16 mouse cellular contexts compared by ENCODE assay signal in genomic region chr13:57950091-57950490, GRCm38 (mm10). TPM values are rescaled to one million over a fixed set of nuclear protein-coding genes. Genes with fewer than 3 reads are reported as not detected.
DNase-seq lines count a peak whose midpoint lies in the region; ATAC-seq and TF ChIP-seq lines count a peak whose summit lies in the region.
"Had no signal": no experiment of that assay in that cellular context is flagged by ENCODE, and none has a peak within 500 bp of the region (broad histone marks: within the 10 kb centered on the region; RNA-seq: fewer than 3 reads in every experiment).

No protein-coding gene starts in this region.

- TF ChIP-seq CTCF in cortical plate, adult 2 months (IDR thresholded peaks at IDR 0.05; ENCODE audit: extremely low read depth, insufficient read depth, low read length): no peak

- WGBS in hindbrain, embryonic 12.5 days: 83% methylated on average over 12 of the region's 12 CpGs

- H3K36me3 ChIP-seq in hindbrain, embryonic 12.5 days: no peaks in the 10 kb centered on the region
- H3K36me3 ChIP-seq: limb, embryonic 10.5 days had no signal

- peak; percentile 5 for DNase-seq in gastrocnemius, adult 18-20 months (ENCODE audit: low spot score)
- DNase-seq in gastrocnemius, postnatal 4 days (ENCODE audit: low spot score in 2 of 2): no peak
- DNase-seq in cerebellum, adult 11 months: peak; percentile 48
- peak; percentile 53 to 92 for DNase-seq in left cerebral cortex, postnatal 25 days (ENCODE audit: low spot score in 2 of 2)
- no peak for DNase-seq in kidney, adult 18-20 months
- no peak for DNase-seq in heart, adult 9 months (ENCODE audit: low spot score in 2 of 2)
- DNase-seq: adrenal gland, postnatal 10 days; heart, postnatal 4 days; thymus, postnatal 4 days had no signal

- no peaks in the 10 kb centered on the region for H3K9me3 ChIP-seq in hindbrain, embryonic 12.5 days (replicated peaks)
- H3K9me3 ChIP-seq: forebrain, embryonic 13.5 days; limb, embryonic 10.5 days had no signal

- H3K4me3 ChIP-seq in cortical plate, adult 2 months (ENCODE audit: insufficient read depth, low read length): no peak overlapping the region
- no peak overlapping the region for H3K4me3 ChIP-seq in hindbrain, embryonic 12.5 days
- H3K4me3 ChIP-seq: forebrain, embryonic 13.5 days; limb, embryonic 10.5 days; megakaryocyte, embryonic 14.5 days had no signal

- H3K4me2 ChIP-seq in hindbrain, embryonic 12.5 days (replicated peaks): no peak overlapping the region
- H3K4me2 ChIP-seq: forebrain, embryonic 13.5 days had no signal

- no peak for TF ChIP-seq POLR2A in cortical plate, adult 2 months (IDR thresholded peaks at IDR 0.05; ENCODE audit: extremely low read depth, insufficient read depth, low read length)

- intact Hi-C loops in left cerebral cortex, postnatal 25 days (cut with DNase I): no loop called here

- peak overlapping the region; percentile 55 for H3K27ac ChIP-seq in cortical plate, adult 2 months (ENCODE audit: insufficient read depth, low read length)
- no peak overlapping the region for H3K27ac ChIP-seq in hindbrain, embryonic 12.5 days
- H3K27ac ChIP-seq: forebrain, embryonic 13.5 days; kidney, postnatal 0 days; limb, embryonic 10.5 days; liver, embryonic 14.5 days had no signal

- ATAC-seq in hindbrain, embryonic 12.5 days (ENCODE audit: low FRiP score): no peak
- ATAC-seq: forebrain, embryonic 13.5 days had no signal

- peaks cover 10% of the 10 kb centered on the region; the same call in 1 of the 2 replicates for H3K27me3 ChIP-seq in hindbrain, embryonic 12.5 days
- H3K27me3 ChIP-seq: forebrain, embryonic 13.5 days; megakaryocyte, embryonic 14.5 days had no signal

- H3K9ac ChIP-seq in hindbrain, embryonic 12.5 days: no peak overlapping the region
- H3K9ac ChIP-seq: forebrain, embryonic 13.5 days; liver, embryonic 14.5 days had no signal

- peaks cover 5% of the 10 kb centered on the region; the same call in 1 of the 2 replicates for H3K4me1 ChIP-seq in cortical plate, adult 2 months (ENCODE audit: control insufficient read depth, insufficient read depth, low read length)
- no peaks in the 10 kb centered on the region for H3K4me1 ChIP-seq in hindbrain, embryonic 12.5 days
- H3K4me1 ChIP-seq: megakaryocyte, embryonic 14.5 days had no signal

RNA-seq across cellular contexts. Expression of gene Spock1, which starts 42.0 kb away (rescaled TPM):
- total RNA-seq in gastrocnemius, adult 18-20 months (2021): under 1 TPM; 0.55 to 0.74 TPM
- total RNA-seq in gastrocnemius, postnatal 4 days (2021): under 1 TPM; 0.47 to 0.52 TPM
- 124 and 125 TPM in 2 replicates for polyA plus RNA-seq in cortical plate, adult 2 months (2012; rRNA removed)
- 100 to 1,000 TPM; 269 to 271 TPM for total RNA-seq in left cerebral cortex, postnatal 25 days (2021)
- polyA plus RNA-seq in hindbrain, embryonic 12.5 days (2016; fragmentation: Nextera tagmentation; extraction: Ambion mirVana): 31.2 and 40.6 TPM in 2 replicates

Comparison
In these comparisons a context has a peak if more than half of its experiments do, and no peak if none do; other contexts are left out.
1. DNase-seq: peak in gastrocnemius, adult 18-20 months (single experiment), cerebellum, adult 11 months (single experiment) and left cerebral cortex, postnatal 25 days (2 of 2); none in gastrocnemius, postnatal 4 days (0 of 2), kidney, adult 18-20 months (single experiment) and heart, adult 9 months (0 of 2).
2. RNA of gene Spock1, which starts 42.0 kb away (total RNA-seq): 269 to 271 TPM in left cerebral cortex, postnatal 25 days; 0.55 to 0.74 TPM in gastrocnemius, adult 18-20 months and 0.47 to 0.52 TPM in gastrocnemius, postnatal 4 days; every median in the first group is over 100 times any median in the second.